13 mouse cellular contexts compared by ENCODE assay signal in the genomic region with DNA sequence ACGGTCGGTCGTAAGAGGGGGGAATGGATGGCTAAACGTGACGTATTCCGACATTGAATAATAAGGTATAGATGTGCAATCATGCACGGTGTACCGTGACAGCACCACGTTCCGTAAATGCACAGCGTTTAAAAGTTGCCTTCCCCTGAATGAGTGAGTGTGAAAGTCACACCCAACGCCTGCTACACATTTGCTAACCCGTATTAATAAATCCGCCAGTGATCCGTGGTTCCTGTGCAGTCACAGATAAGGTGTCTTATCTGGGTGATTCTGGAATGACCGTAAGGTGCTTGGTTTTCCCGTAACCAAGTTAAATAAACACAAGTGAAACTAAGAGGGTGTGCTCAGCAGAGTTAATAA. TPM values are rescaled to one million over a fixed set of nuclear protein-coding genes. Genes with fewer than 3 reads are reported as not detected.
DNase-seq lines count a peak whose midpoint lies in the region; ATAC-seq lines count a peak whose summit lies in the region.
"Had no signal": no experiment of that assay in that cellular context is flagged by ENCODE, and none has a peak within 500 bp of the region (broad histone marks: within the 10 kb centered on the region; RNA-seq: fewer than 3 reads in every experiment).

No protein-coding gene starts in this region.

- H3K4me1 ChIP-seq in limb, embryonic 11.5 days (ENCODE audit: control insufficient read depth, insufficient read depth, low read length), result no peaks in the 10 kb centered on the region
- H3K4me1 ChIP-seq in limb, embryonic 10.5 days, result no peaks in the 10 kb centered on the region
- peaks cover 6% of the 10 kb centered on the region for H3K4me1 ChIP-seq in liver, embryonic 16.5 days (ENCODE audit: control insufficient read depth, low read depth, low read length)
- H3K4me1 ChIP-seq: forebrain, embryonic 10.5 days had no signal

- no peaks in the 10 kb centered on the region for H3K27me3 ChIP-seq in limb, embryonic 11.5 days (ENCODE audit: control insufficient read depth, insufficient read depth, low read length)
- H3K27me3 ChIP-seq in limb, embryonic 10.5 days (ENCODE audit: low read depth, poor library complexity, severe bottlenecking), result peaks cover 29% of the 10 kb centered on the region
- H3K27me3 ChIP-seq in liver, embryonic 16.5 days (ENCODE audit: control insufficient read depth, insufficient read depth, low read depth, low read length), result no peaks in the 10 kb centered on the region
- H3K27me3 ChIP-seq: Patski had no signal

- H3K4me2 ChIP-seq in limb, embryonic 11.5 days (ENCODE audit: low read depth, severe bottlenecking), result no peak overlapping the region
- H3K4me2 ChIP-seq in liver, embryonic 16.5 days (ENCODE audit: low read depth, low read length), result peak overlapping the region; percentile 37

- H3K36me3 ChIP-seq in limb, embryonic 11.5 days (ENCODE audit: control insufficient read depth, insufficient read depth, low read length), result no peaks in the 10 kb centered on the region
- H3K36me3 ChIP-seq in limb, embryonic 10.5 days, result no peaks in the 10 kb centered on the region
- no peaks in the 10 kb centered on the region for H3K36me3 ChIP-seq in liver, embryonic 16.5 days (ENCODE audit: control insufficient read depth, insufficient read depth)
- H3K36me3 ChIP-seq: forebrain, embryonic 10.5 days had no signal

- H3K27ac ChIP-seq in limb, embryonic 11.5 days (replicated peaks; ENCODE audit: low read depth, low read length), result no peak overlapping the region
- no peak overlapping the region for H3K27ac ChIP-seq in limb, embryonic 10.5 days
- H3K27ac ChIP-seq in liver, embryonic 16.5 days (ENCODE audit: low read length), result no peak overlapping the region
- H3K27ac ChIP-seq: forebrain, embryonic 10.5 days; macrophage had no signal

- WGBS in limb, embryonic 11.5 days, result 57% methylated on average over 17 of the region's 17 CpGs
- WGBS in limb, embryonic 10.5 days, result 61% methylated on average over 17 of the region's 17 CpGs
- 28% methylated on average over 17 of the region's 17 CpGs for WGBS in liver, embryonic 16.5 days (ENCODE audit: insufficient replicate concordance)

- ATAC-seq in limb, embryonic 11.5 days (ENCODE audit: insufficient number of reproducible peaks, low FRiP score, low TSS enrichment, low read depth), result peak; percentile 13; the same call in 1 of the 2 replicates
- peak; percentile 68 for ATAC-seq in erythroid progenitor cell, adult 5-6 weeks (replicated peaks; ENCODE audit: low FRiP score, poor library complexity, severe bottlenecking)
- peak; percentile 63 for ATAC-seq in liver, embryonic 16.5 days (ENCODE audit: low read depth)

- H3K9me3 ChIP-seq in limb, embryonic 11.5 days (ENCODE audit: control insufficient read depth, low read length), result no peaks in the 10 kb centered on the region
- no peaks in the 10 kb centered on the region for H3K9me3 ChIP-seq in limb, embryonic 10.5 days (replicated peaks)
- no peaks in the 10 kb centered on the region for H3K9me3 ChIP-seq in liver, embryonic 16.5 days (replicated peaks; ENCODE audit: control insufficient read depth, low read length)
- H3K9me3 ChIP-seq: forebrain, embryonic 10.5 days had no signal

- no peak for DNase-seq in limb, embryonic 11.5 days (ENCODE audit: low spot score)
- DNase-seq in limb, embryonic 10.5 days (ENCODE audit: low spot score), result no peak
- peak; percentile 32 for DNase-seq in c-Kit-negative CD71-positive TER-119-positive erythroid progenitor cells, embryonic 14.5 days (ENCODE audit: low read depth, low spot score)
- no peak for DNase-seq in left cerebral cortex, postnatal 36 days (ENCODE audit: low spot score in 2 of 2)
- DNase-seq in urinary bladder, postnatal 36 days (ENCODE audit: low spot score in 2 of 2), result no peak
- DNase-seq in frontal cortex, postnatal 10 days (ENCODE audit: low spot score in 2 of 2), result no peak

- H3K4me3 ChIP-seq in limb, embryonic 11.5 days (ENCODE audit: low read depth, low read length), result no peak overlapping the region
- H3K4me3 ChIP-seq in limb, embryonic 10.5 days, result no peak overlapping the region
- H3K4me3 ChIP-seq in liver, embryonic 16.5 days (ENCODE audit: low read depth, low read length), result no peak overlapping the region
- H3K4me3 ChIP-seq: forebrain, embryonic 10.5 days had no signal

- intact Hi-C loops in left cerebral cortex, postnatal 36 days (cut with DNase I), result loop anchor here (1.0 to 5.0 kb wide), 2 partner anchors 61 to 152 kb away; partner anchors contain the start of gene Abcc4

- no peak overlapping the region for H3K9ac ChIP-seq in limb, embryonic 11.5 days (ENCODE audit: low read length)
- no peak overlapping the region for H3K9ac ChIP-seq in liver, embryonic 16.5 days (ENCODE audit: low read depth, low read length)

RNA-seq across cellular contexts. Expression of gene Cldn10, which starts 19.4 kb away (rescaled TPM):
- polyA plus RNA-seq in limb, embryonic 11.5 days (2014; fragmentation: Nextera tagmentation; extraction: Ambion mirVana), result 1.2 TPM in 2 replicates
- 1.4 and 3.4 TPM in 2 replicates for polyA plus RNA-seq in limb, embryonic 10.5 days (2016; fragmentation: Nextera tagmentation; extraction: Ambion mirVana)
- total RNA-seq in erythroid progenitor cell, adult 5-6 weeks (2015; ENCODE audit: low replicate concordance), result 1.4 and 3.4 TPM in 2 replicates
- not detected in 2 replicates for total RNA-seq in erythroid progenitor cell, adult 5-6 weeks (2017; ENCODE audit: low replicate concordance)
- polyA plus RNA-seq in liver, embryonic 16.5 days (2015; fragmentation: Nextera tagmentation; extraction: Ambion mirVana), result 0.43 and 1.3 TPM in 2 replicates
- 10 to 100 TPM; 24.6 to 28.3 TPM for total RNA-seq in left cerebral cortex, postnatal 36 days (2021)
- total RNA-seq: gastrocnemius, adult 18-20 months had no signal
- polyA plus RNA-seq: liver, adult 2 months; macrophage; Patski had no signal

Comparison
In these comparisons a context has a peak if more than half of its experiments do, and no peak if none do; other contexts are left out.
1. ATAC-seq: peak in every context shown above with its lines; median percentile 68 in erythroid progenitor cell, adult 5-6 weeks; 63 in liver, embryonic 16.5 days; 13 in limb, embryonic 11.5 days.